Mouse (Mus musculus): Measurements from ENCODE around the gene Ucn.

DNA sequence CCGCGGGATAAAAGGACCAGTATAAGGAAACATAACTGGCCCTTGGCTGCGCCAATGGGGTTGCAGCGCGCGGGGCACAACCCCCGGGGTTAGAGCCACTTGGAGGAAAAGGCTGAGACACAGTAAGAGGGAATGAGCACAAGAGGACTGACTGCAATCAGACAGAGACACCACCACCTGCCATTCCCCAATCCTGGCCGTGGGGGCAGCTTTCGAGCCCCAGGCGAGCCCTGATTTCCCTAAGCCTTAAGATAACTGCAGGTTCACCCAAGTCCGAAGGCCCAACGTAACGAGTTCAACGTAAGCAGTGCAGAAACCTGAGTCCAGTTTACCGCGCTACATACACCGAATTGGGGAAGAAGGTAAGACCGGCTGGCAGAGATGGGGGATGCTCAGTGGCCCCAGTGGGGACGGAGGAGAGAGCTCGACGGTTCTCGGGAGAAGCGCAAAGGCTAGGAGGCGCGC, 40.7 kb upstream of the Ucn start:
- TF ChIP-seq CTCF (IDR thresholded peaks at IDR 0.05; ENCODE audit: low read depth): no peak
- no peak for TF ChIP-seq EP300 (IDR thresholded peaks at IDR 0.05; ENCODE audit: low read depth)

Measured in heart, postnatal 0 days (tissue).